Mouse (Mus musculus) MEL (cell line): Measurements from ENCODE around the gene Nop16. TPM values are rescaled to one million over a fixed set of nuclear protein-coding genes. Genes with fewer than 3 reads are reported as not detected.

Experiments used
- DNase-seq: peaks from one replicate; pipeline ENCODE4 v3.0.0; 2011; ENCODE audit warnings: low read depth, low spot score
- H3K27ac ChIP-seq: 2 replicates; pipeline ENCODE4 v1.5.1; 2012; ENCODE audit warnings: low read depth, mild to moderate bottlenecking, control low read depth, low read length, moderate library complexity; ENCODE audit not compliant: control insufficient read depth
- H3K27me3 ChIP-seq, 2 experiments: fragments of 150-350 bp in 1 of 2; sonication (generic) in 1 of 2; 2 replicates each; pipeline ENCODE4 v1.6.1; 2012; ENCODE audit warnings: low read length in 2 of 2, mild to moderate bottlenecking in 2 of 2, improper control_type of control experiment in 1 of 2, moderate library complexity in 1 of 2; ENCODE audit not compliant: insufficient read depth in 2 of 2, control insufficient read depth in 1 of 2
- H3K36me3 ChIP-seq, 2 experiments: 2 replicates each; pipeline ENCODE4 v1.6.1; 2012 to 2014; ENCODE audit warnings: low read length in 2 of 2, improper control_type of control experiment in 1 of 2, inconsistent platforms in 1 of 2, mild to moderate bottlenecking in 1 of 2; ENCODE audit not compliant: insufficient read depth in 2 of 2, control insufficient read depth in 1 of 2
- H3K4me1 ChIP-seq, 2 experiments: fragments of 150-350 bp in 1 of 2; sonication (generic) in 1 of 2; 2 replicates each; pipeline ENCODE4 v1.6.1; 2012; ENCODE audit warnings: low read length in 2 of 2, improper control_type of control experiment in 1 of 2, mild to moderate bottlenecking in 1 of 2; ENCODE audit not compliant: insufficient read depth in 2 of 2, control insufficient read depth in 1 of 2
- H3K4me3 ChIP-seq, 2 experiments: fragments of 150-350 bp in 1 of 2; sonication (generic) in 1 of 2; 2 replicates each; pipeline ENCODE4 v1.5.1; 2012; ENCODE audit warnings: low read depth in 2 of 2, low read length in 2 of 2, mild to moderate bottlenecking in 2 of 2, moderate library complexity in 2 of 2, control low read depth in 1 of 2, improper control_type of control experiment in 1 of 2; ENCODE audit not compliant: control insufficient read depth in 1 of 2, insufficient read depth in 1 of 2
- H3K79me2 ChIP-seq: 2 replicates; pipeline ENCODE4 v1.6.1; 2012; ENCODE audit warnings: mild to moderate bottlenecking, low read length, moderate library complexity; ENCODE audit not compliant: control insufficient read depth, poor library complexity, insufficient read depth
- H3K9ac ChIP-seq: 2 replicates; pipeline ENCODE4 v1.6.1; 2012; ENCODE audit warnings: low read depth, mild to moderate bottlenecking, control low read depth, low read length, moderate library complexity; ENCODE audit not compliant: control insufficient read depth, poor library complexity, severe bottlenecking
- H3K9me3 ChIP-seq: fragments of 150-350 bp; sonication (generic); replicated peaks from 2 replicates; pipeline ENCODE4 v1.6.1; 2012; ENCODE audit warnings: mild to moderate bottlenecking, low read length, improper control_type of control experiment, moderate library complexity; ENCODE audit not compliant: insufficient read depth
- CHD1 ChIP-seq: IDR thresholded peaks from 2 replicates; pipeline ENCODE4 v1.6.1; 2012; ENCODE audit warnings: low read depth, mild to moderate bottlenecking, inconsistent platforms, low read length, improper control_type of control experiment
- CHD2 ChIP-seq: IDR thresholded peaks from 2 replicates; pipeline ENCODE4 v1.6.1; 2011; ENCODE audit warnings: low read length, improper control_type of control experiment
- E2F4 ChIP-seq: IDR thresholded peaks from 2 replicates; pipeline ENCODE4 v1.6.1; 2011; ENCODE audit warnings: low read depth, low read length, improper control_type of control experiment, borderline replicate concordance
- GATA1 ChIP-seq: IDR thresholded peaks from 2 replicates; pipeline ENCODE4 v1.6.1; 2011; ENCODE audit warnings: low read depth, low read length, improper control_type of control experiment
- JUND ChIP-seq: IDR thresholded peaks from 2 replicates; pipeline ENCODE4 v1.6.1; 2011; ENCODE audit warnings: low read depth, mild to moderate bottlenecking, improper control_type of control experiment, low read length
- MAFK ChIP-seq: IDR thresholded peaks from 2 replicates; pipeline ENCODE4 v1.6.1; 2011; ENCODE audit warnings: low read depth, mild to moderate bottlenecking, low read length, improper control_type of control experiment, borderline replicate concordance
- MAZ ChIP-seq: IDR thresholded peaks from 2 replicates; pipeline ENCODE4 v1.6.1; 2012; ENCODE audit warnings: low read depth, mild to moderate bottlenecking, inconsistent platforms, low read length, improper control_type of control experiment
- MYB ChIP-seq: IDR thresholded peaks from 2 replicates; pipeline ENCODE4 v1.6.1; 2011; ENCODE audit warnings: mild to moderate bottlenecking, low read depth, low read length, improper control_type of control experiment
- MYC ChIP-seq: IDR thresholded peaks from 2 replicates; pipeline ENCODE4 v1.6.1; 2011; ENCODE audit warnings: low read depth, mild to moderate bottlenecking, low read length, improper control_type of control experiment, moderate library complexity
- RAD21 ChIP-seq: IDR thresholded peaks from 2 replicates; pipeline ENCODE4 v1.6.1; 2011; ENCODE audit warnings: mild to moderate bottlenecking, low read depth, low read length, improper control_type of control experiment
- TBP ChIP-seq: IDR thresholded peaks from 2 replicates; pipeline ENCODE4 v1.8.0; 2011; ENCODE audit warnings: low read depth, low read length, improper control_type of control experiment
- USF2 ChIP-seq, 2 experiments: IDR thresholded peaks; 2 replicates each; pipeline ENCODE4 v1.6.1; 2011 to 2012; ENCODE audit warnings: improper control_type of control experiment in 2 of 2, low read length in 2 of 2, borderline replicate concordance in 1 of 2, inconsistent platforms in 1 of 2, low read depth in 1 of 2, mild to moderate bottlenecking in 1 of 2; ENCODE audit not compliant: insufficient read depth in 1 of 2
- ZC3H11A ChIP-seq: IDR thresholded peaks from 2 replicates; pipeline ENCODE4 v1.6.1; 2012; ENCODE audit warnings: low read depth, mild to moderate bottlenecking, inconsistent platforms, low read length, improper control_type of control experiment
- ZNF384 ChIP-seq: IDR thresholded peaks from 2 replicates; pipeline ENCODE4 v1.6.1; 2012; ENCODE audit warnings: low read depth, mild to moderate bottlenecking, inconsistent platforms, low read length, improper control_type of control experiment
- polyA plus RNA-seq, 2 experiments: library from polyadenylated mRNA; stranded (reverse) in 1 of 2; unstranded in 1 of 2; fragments of >175 nt in 1 of 2; fragments of >200 nt in 1 of 2; gene quantifications; 2 replicates each; pipeline versions ENCODE4 v1.2.1 to v1.2.4; 2012; ENCODE audit warnings: low replicate concordance in 2 of 2, low read depth in 1 of 2; ENCODE audit not compliant: insufficient read length in 2 of 2, insufficient read depth in 1 of 2, missing spikeins in 1 of 2
- total RNA-seq: library from RNA; depleted of rRNA; stranded (reverse); fragments of 300-350 nt; gene quantifications from 2 replicates; pipeline ENCODE4 v1.2.3, GENCODE M21; 2012

The Nop16 gene
- total and polyA plus RNA-seq, 3 experiments = 131 to 172 TPM; not detected in 1

DNA sequence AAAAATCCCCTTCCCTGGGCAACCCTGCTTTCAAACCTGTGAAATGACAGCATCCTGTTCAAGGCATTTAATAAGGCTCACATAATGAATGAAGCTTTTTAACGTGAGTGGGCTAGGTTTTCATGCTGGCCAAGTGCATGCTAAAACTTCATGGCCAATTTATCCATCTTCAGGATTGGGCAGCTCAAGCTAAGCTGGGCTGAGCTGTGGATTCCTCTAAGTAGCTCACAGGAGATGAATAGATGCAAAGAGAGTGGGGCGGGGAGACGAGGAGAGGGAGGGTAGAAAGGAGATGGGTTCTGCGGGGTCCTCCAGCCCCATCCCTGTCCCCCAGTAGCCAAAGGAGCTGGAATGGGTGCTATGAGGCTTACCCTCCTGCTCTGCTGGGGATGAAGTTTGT, 14.3 kb upstream of the Nop16 start:
- H3K9ac ChIP-seq = no peak overlapping the region
- no peaks in the 10 kb centered on the region for H3K9me3 ChIP-seq
- TF ChIP-seq E2F4 = no peak
- no peak for TF ChIP-seq USF2 (IDR thresholded peaks at IDR 0.05; ENCODE audit: borderline replicate concordance in 1 of 2, insufficient read depth in 1 of 2, low read depth in 1 of 2, low read length in 2 of 2)
- no peak for TF ChIP-seq CHD1
- TF ChIP-seq MYC = no peak
- TF ChIP-seq ZC3H11A = no peak
- TF ChIP-seq JUND = no peak
- H3K36me3 ChIP-seq = peaks cover 0 to 1% of the 10 kb centered on the region in 2 experiments; a peak in 1 of 4 replicates
- H3K4me1 ChIP-seq = no peaks in the 10 kb centered on the region
- H3K27ac ChIP-seq = no peak overlapping the region
- H3K79me2 ChIP-seq = no peaks in the 10 kb centered on the region
- H3K27me3 ChIP-seq = no peaks in the 10 kb centered on the region
- no peak for DNase-seq
- no peak overlapping the region for H3K4me3 ChIP-seq

DNA sequence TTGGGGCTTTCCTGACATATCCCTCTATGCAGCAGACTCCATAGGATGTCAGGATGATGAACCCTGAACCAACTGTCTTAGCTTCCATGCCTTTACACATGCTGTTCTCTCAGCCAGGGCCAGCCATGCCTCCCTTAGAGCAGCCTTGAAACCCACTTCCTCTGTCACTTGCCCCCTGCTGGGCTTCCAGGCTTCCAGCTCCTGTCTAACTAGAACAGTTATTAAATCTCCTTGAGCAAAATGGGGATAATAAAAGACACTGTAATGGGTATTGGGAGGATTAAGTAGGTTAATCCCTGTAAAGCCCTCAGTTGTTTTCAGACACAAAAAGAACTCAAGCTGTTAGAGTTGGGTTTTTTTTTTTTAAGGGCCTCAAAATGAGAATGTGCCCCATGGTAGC, 13.6 kb upstream of the Nop16 start:
- TF ChIP-seq CHD2 = no peak
- TF ChIP-seq MAFK = no peak
- no peak for TF ChIP-seq MAZ
- no peak for TF ChIP-seq CHD1
- TF ChIP-seq MYB = no peak
- no peak for TF ChIP-seq GATA1
- no peak for TF ChIP-seq MYC
- no peak for TF ChIP-seq RAD21
- Histone ChIP-seq H3K9me3 (no peaks in the 10 kb centered on the region), H3K4me3 (no peak overlapping the region), H3K27me3 (no peaks in the 10 kb centered on the region), H3K79me2 (no peaks in the 10 kb centered on the region), H3K4me1 (no peaks in the 10 kb centered on the region), H3K27ac (no peak overlapping the region), H3K9ac (no peak overlapping the region), H3K36me3 (peaks cover 0 to 1% of the 10 kb centered on the region in 2 experiments; a peak in 1 of 4 replicates)
- no peak for DNase-seq

DNA sequence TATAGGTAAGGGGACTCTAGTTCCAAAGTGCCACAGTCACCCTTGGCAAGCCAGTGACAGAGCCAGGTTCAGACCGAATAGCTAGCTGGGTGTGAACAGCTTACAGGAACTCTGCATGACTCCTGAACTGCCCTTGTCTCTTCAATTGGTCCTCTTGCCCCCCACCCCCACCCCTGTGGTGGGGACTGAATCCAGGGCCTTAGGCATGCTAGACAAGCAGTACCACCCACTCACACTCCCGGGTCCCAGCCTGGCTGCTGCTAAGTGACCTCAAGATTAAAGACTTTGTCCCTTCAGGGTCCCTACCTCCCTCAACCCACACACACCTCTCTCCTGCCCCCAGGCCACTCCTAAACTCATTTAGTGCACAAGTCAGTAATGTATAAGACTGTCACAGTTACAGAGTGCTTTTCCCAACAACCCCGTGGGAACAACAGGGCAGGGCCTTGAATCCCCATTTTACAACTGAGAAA, 12.8 kb upstream of the Nop16 start:
- DNase-seq = no peak
- Histone ChIP-seq H3K27me3 (no peaks in the 10 kb centered on the region), H3K9ac (no peak overlapping the region), H3K9me3 (no peaks in the 10 kb centered on the region), H3K79me2 (no peaks in the 10 kb centered on the region), H3K36me3 (peaks cover 0 to 1% of the 10 kb centered on the region in 2 experiments; a peak in 1 of 4 replicates), H3K4me1 (no peaks in the 10 kb centered on the region), H3K27ac (no peak overlapping the region), H3K4me3 (no peak overlapping the region)
- TF ChIP-seq ZNF384 (no peak), TBP (no peak), RAD21 (no peak)
